Mouse (Mus musculus): ENCODE measurements around the gene Zfp846.

- TF ChIP-seq POLR2A (IDR thresholded peaks at IDR 0.05; ENCODE audit: borderline replicate concordance, extremely low read depth, insufficient read depth, insufficient read length, poor library complexity, severe bottlenecking) (no peak), CTCF (IDR thresholded peaks at IDR 0.05; ENCODE audit: borderline replicate concordance, extremely low read depth, insufficient read depth, insufficient read length) (no peak)
These were observed 57.5 kb downstream of the Zfp846 start for GRCm38 (mm10) chr9:20638552-20638951.

All from brain, embryonic 14.5 days (tissue).